Mouse (Mus musculus): ENCODE measurements around the gene Npas3.

Gene Npas3

DNA sequence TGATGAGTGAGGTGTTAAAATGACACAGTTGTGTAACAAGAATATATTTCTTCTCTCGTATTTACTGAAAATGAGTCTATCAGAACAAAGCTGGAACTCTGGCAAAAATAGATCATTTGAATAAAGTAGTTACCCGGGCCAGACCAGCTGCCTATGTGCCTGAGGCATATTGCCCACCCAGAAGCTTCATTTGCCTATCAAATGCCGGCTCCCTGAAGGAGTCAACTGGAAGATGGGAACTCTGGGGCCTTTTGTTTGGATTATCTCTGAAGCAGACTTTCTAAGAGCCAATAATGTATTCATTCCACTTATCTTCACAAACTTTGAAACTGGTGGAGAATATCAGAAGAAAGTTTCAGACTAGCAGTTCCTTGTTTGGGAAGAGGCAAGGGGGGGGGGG, 862.5 kb downstream of the Npas3 start:
- intact Hi-C loops (cut with DNase I), result no loop called here

DNA sequence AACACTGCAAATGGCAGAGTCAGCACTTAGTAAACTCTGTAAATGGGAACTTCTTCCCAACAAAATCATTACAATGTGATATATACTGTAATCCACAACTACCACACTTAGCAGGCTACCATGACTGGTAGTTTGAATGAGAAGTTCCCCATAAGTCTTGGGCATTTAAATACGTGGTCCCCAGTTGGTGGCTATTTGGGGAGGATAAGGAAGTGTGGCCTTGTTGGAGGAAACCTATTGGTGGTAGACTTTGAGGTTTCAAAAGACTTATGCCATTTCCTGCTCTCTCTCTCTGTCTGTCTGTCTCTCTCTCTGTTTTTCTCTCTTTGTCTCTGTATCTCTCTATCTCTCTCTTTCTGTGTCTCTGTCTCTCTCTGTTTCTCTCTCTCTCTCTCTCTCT, 871.9 kb downstream of the Npas3 start:
- intact Hi-C loops (cut with DNase I), result no loop called here

DNA sequence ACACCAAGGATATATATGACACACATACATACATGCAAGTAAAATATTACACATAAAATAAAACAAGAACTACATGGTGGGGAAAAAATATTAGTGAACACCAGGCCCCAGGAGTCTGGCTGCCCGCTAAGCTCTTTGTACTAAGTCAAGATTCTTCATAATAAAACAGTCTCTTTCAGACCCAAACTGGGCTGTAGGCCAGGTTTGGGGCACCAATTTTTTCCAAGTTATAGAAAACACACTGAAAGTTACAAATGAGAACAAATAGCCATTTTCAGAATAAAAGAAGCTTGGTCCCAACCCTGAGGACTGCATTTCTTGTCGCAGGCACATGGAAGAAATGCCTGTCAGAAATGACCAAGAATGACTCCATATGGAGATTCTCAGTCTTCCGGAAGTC, 872.8 kb downstream of the Npas3 start:
- intact Hi-C loops (cut with DNase I), result no loop called here

Measured in adrenal gland (tissue).